Mouse (Mus musculus): ENCODE results near the gene Aldh16a1.
"Not testable (repeated sequence)": the region's sequence is repeated elsewhere in the genome, so short reads cannot be mapped to it uniquely, and the experiment has no call there.

Aldh16a1 gene

DNA sequence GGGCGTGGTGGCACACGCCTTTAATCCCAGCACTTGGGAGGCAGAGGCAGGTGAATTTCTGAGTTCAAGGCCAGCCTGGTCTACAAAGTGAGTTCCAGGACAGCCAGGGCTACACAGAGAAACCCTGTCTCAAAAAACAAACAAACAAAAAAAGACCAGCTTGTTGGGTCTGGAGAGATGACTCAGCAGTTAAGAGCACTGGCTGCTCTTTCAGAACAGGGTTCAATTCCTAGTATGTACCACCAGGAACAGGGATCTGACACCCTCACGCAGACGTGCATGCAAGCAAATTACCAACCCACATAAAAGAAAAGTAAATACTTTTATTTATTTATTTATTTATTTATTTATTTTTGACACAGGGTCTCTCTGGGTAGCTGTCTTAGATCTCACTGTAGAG lies 44.3 kb downstream of the Aldh16a1 start:
- not testable (repeated sequence) for DNase-seq

DNA sequence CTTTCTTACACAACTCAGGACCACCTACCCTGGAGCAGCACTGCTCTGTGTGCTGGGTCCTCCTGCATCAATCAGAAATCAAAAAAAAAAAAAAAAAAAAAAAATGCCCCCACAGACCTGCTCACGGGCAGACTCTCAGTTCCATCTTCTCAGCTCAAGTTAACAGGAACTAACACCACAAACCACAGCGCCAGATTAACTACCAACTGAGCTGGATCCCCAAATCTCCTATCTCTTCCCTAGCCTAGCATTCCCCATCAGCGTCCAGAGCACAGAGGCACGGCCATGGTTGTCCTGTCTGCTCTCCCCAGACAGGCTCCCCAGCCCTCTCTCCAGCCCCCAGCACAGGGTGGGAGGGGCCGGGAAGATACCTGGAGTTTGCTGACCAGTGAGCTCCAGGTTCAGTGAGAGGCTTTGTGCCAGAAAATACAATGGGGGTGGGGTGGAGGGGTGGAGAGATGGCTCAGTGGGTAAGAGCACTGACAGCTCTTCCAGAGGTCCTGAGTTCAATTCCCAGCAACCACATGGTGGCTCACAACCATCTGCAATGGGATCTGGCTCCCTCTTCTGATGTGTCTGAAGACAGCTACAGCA lies 47.2 kb downstream of the Aldh16a1 start:
- no peak for DNase-seq

DNA sequence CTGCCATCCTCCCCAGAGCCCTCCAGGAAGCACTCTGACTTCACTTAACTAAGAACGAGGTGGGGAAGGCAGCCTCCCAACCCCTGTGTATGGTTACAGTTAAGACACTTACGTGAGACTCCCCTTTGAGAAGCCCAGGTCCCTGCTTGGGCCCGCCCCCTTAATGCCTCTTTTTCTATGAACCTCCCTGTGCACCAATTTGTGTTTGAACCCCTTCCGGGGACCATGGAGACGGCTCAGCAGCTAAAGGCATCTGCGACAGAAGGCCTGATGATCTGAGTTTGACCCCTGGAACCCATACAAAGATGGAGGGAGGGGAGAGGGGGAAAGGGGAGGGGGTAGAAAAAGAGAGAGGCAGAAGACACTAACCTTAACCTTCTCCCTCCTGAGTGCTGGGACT lies 47.9 kb downstream of the Aldh16a1 start:
- no peak for DNase-seq

DNA sequence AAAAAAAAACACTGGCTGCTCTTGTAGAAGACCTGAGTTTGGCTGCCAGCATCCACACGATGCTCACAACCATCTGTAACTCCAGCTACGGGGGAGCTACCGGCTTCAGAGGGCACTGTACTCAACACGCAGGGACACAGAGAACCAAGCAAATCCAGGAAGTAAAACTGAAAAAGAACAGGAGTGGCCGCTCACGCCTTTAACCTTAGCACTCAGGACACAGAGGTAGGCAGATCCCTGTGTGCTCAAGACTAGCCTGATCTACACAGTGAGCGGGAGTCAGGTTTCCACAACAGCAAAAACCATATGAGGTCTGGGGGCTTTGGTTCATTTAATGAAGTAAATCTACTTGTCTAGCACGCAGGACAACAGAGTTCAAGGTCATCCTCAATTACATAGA lies 48.9 kb downstream of the Aldh16a1 start:
- no peak for DNase-seq

DNA sequence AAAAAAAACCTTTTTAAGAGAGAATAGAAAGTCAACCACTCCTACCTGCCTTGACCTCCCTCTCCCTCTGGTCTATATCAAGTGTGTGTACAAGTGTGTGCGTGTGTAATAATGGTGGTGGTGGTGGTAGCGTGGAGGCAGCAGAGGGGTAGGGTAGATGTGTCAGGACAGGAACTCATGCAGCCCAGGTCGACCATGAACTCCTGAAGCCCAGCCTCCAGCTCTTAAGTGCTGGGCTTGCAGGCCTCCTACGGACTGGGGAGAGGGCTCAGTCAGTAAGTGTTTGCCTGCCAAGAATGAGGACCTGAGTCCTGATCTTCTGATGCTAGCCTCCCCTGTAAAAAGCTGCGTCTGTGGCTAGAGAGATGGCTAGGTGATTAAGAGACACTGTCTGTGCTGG lies 49.4 kb downstream of the Aldh16a1 start:
- no peak for DNase-seq

DNA sequence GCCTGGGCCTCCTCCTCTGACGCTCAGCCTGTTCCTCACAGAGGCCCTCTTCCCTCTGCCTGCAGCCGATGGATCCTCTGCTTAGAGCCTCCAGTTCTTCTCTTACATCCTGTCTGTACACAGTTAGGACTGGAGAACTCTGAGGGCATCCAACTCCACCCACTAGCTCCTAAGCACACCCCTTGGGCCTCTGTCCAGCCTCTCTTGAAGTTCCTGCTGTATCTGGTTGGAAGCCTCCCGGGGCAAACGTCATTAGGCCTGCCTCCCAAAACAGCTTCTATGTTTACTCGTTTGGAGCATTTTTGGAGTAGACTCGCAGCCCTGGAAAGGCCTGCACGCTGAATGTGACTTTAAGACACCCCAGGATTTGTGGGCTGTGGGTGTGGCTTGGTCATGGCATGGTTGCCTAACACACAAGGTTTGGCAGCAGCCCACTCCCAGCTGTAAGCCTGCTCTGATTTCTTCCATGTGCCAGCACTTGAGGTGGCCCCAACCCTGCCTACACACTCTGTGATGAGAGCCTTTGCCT lies 50.7 kb downstream of the Aldh16a1 start, which contains the start of gene Fcgrt:
Gene Fcgrt, minus strand, starts transcription at position 200 of the 529 bp plus-strand sequence.
- DNase-seq: peak; percentile 92

DNA sequence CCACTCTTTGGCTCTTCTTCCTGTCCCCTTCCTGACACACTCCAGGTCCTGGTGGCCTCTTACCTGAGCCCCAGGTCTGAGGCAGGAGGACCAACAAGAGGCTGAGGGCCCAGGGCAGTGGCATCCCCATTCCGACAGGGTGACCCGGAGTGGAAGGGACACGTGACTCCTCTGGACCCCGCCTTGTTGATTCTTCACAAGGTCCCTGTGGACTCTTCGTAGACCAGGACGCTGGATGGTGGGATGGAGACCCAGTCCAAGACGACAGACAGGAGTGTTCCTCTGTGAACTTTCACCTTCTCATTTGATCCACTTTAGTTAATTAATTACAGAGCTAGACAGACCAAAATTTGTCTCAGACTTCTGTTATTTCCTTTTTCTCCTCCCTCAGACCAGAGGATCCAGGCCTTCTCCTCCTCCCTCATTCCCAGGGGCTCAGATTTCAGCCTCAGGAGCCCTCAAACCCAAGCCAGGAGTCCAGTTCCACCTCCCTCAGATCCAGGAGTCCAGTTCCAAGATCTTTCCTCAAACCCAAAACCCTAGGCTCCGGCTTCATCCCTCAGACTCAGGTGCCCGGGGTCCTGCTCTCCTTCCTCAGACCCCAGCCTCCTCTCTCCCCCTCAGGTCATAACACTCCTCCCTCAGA lies 51.3 kb downstream of the Aldh16a1 start:
- peak; percentile 56 for DNase-seq

DNA sequence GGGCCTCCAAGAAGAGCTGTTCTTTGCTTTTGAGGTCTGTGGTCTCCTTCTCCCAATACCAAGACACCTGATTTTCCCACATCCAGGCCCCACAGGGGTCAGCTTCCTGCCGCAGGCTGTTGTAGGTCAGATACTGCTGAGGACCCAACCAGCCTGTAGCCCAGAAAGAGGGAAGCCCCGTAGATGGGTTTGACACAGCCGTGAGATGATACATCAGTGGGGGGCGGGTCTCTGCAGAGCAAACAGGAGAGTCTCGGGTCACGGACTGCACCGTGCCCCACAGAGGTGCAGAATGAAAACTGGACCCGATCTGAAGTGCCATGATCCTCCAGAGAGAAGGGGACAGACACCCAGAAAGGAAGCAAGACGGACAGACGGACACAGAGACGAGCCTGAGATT lies 51.9 kb downstream of the Aldh16a1 start:
- DNase-seq: no peak

DNA sequence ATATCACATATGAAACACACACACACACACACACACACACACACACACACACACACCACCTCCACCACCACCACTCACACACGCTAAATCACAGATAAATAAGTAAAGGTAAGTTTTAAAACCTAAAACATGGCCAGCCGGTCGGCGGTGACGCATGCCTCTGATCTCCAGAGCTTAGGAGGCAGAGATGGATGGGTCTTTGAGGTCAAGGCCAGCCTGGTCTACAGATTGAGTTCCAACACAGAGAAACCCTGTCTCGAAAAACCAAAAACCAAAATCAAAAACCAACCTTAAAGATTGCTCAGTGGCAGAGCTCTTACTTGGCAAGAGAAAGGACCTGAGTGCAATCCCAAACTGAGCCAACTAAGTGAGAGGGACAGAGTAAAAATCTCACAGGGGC lies 54.3 kb downstream of the Aldh16a1 start:
- DNase-seq: no peak

DNA sequence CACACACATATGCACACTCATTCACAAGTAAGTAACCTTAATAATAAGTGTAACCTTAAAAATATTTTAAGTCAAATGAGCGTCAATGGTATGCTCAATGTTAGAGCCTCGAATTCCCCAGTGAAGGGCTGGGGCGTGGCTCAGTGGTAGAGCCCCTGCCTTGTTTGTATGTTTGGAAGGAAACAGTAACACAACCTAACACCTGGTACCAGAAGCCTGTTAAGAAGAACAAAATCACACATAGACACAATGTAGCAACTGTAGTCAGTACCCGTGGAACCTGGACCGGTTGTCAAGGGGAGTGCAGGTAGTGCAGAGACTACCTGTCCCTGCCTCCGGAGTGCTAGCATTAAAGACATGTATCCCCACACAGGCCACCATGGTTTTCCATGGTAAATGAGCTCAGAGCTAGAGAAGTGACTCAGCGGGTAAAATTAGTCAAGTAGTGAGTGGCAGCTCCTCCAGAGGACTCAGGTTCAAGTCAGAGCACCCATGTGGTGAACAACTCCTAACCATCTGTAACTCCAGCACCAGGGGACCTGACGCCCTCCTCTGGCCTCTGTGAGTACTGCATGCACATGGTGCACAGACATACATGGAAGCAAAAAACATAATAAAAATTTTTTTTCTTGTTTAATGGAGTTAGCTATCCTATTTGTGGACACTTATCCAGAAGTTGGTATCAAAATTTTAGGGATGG lies 55.7 kb downstream of the Aldh16a1 start:
- no peak for DNase-seq

DNA sequence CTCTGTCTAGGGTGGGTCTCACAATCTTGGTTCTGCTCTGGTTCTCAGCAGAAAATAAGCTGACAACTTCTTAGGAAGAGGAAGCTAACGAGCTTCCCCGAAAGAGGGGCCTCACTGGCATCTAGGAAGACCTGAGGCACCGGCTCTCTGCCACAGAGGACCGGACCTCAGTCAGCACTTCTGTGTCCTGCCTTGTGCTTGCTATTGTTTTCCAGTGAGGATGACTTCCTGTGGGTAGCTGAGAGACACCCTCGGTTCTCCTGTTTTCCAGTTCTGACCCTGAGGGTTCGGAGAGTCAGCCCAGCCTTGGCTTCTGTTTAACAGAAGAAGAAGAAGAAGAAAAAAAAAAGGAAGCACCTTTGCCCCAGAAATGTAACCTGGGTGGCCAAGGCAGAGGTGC lies 56.9 kb downstream of the Aldh16a1 start:
- DNase-seq: peak; percentile 22

DNA sequence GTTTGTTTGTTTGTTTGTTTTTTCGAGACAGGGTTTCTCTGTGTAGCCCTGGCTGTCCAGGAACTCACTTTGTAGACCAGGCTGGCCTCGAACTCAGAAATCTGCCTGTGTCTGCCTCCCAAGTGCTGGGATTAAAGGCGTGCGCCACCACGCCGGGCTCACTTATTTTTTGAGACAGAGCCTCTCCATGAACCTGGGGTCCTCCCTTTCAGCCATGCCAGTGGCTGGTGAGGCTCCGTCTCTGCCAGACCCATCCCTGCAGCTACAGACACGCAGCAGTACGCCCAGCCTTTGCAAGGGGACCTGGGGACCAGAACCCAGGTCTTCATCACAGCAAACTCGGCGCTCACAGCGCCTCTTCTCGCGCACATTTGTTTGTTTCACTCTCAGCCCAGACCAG lies 58.4 kb downstream of the Aldh16a1 start:
- DNase-seq: not testable (repeated sequence)

DNA sequence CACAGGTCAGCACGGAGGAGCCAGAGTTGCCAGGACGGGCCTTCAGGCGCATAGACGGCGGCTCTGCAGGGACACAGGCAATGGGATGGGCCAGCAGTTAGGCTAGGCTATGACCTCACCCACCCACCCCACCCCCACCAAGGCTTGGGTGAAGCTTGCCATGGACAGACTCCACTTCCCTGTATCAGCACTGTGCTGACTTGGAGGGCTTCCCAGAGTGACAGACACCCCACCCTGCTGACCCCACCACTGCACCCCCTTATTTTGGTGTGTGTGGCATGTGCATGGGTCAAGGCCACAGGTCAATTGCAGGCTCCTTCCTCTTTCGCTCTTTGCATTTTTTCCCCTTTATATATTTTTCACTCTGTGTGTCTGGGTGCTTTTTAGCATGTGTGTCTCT lies 59.0 kb downstream of the Aldh16a1 start:
- no peak for DNase-seq

DNA sequence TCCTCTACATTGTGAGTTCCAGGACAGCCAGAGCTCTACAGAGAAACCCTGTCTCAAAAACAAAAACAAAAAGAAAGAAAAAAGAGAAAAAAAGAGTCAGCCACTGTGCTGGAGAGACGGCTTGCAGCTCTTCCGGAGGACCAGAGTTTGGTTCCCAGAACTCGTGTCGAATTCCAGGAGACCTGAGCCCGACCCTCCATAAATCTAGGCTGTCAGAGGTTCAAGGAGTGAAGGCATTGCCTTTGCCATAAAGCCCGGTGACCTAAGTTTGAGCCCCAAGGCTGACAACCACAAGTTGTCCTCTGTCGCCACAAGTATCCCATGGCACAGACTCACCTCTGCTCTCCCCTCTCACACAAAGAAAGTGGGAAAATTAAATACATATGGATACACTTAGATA lies 60.3 kb downstream of the Aldh16a1 start:
- DNase-seq: no peak

DNA sequence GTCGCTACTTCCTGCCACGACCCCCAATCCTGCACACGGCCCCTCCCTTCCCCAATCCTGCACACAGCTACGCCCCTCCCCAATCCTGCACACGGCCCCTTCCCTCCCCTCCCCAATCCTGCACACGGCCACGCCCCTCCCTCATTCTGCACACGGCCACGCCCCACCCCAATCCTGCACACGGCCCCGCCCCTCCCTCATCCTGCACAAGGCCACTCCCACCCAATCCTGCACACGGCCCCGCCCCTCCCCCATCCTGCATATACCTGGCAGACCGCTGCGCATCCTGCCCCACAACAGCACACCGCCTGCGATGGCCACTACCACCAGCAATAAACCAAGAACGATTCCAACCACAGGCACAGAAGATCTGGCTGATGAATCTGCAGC lies 60.9 kb downstream of the Aldh16a1 start:
- no peak for DNase-seq

DNA sequence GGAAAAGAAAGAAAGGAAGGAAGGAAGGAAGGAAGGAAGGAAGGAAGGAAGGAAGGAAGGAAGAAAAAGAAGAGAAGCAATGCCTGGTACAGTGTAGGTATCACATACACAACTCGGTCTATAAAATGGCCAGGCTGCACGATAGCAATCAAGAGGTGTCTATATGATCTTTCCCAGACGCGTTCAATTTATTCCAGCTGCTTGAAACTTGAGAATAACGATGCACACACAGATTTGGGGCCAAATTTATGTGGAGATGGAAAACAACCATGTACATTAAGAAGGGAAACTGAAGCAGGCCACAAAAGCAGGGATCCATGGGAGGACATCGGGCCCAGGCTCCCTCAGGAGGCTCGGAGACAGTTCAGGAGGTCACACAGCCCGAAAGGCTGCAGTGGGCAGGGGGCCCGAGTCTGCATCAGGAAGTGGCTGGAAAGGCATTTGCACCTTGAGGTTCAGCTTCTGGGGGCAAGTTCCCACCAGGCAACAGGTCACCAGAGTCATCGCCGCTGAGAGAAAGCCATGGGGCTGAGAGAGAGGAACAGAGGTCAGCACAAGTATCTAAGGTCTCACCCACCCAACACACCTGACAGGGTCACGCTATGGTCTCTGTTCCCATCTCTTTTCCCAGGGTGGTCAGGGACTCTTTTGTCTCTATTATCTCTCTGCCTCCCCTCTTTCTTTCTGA lies 61.4 kb downstream of the Aldh16a1 start:
- no peak for DNase-seq

DNA sequence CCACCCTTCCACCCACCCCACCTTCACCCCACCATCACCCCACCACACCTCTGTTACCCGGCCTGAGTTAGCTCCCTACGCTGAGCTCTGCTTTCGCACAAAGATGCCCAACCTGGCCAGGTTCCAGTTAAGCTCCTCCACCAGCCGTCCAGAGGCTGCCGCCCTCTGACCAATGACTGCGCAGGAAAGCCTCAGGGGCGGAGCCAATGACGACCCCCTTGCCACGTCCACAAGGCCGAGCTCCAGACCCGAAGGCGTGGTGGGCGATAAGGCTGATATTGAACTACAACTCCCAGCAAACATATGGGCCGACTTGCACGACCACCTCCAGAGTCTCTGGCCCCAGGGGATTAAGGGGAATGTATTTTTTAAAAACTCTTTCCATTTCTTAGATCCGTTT lies 62.3 kb downstream of the Aldh16a1 start, which contains the start of gene Rcn3:
Gene Rcn3, minus strand, starts transcription at position 174 of the 400 bp plus-strand sequence.
- DNase-seq: peak; percentile 61

DNA sequence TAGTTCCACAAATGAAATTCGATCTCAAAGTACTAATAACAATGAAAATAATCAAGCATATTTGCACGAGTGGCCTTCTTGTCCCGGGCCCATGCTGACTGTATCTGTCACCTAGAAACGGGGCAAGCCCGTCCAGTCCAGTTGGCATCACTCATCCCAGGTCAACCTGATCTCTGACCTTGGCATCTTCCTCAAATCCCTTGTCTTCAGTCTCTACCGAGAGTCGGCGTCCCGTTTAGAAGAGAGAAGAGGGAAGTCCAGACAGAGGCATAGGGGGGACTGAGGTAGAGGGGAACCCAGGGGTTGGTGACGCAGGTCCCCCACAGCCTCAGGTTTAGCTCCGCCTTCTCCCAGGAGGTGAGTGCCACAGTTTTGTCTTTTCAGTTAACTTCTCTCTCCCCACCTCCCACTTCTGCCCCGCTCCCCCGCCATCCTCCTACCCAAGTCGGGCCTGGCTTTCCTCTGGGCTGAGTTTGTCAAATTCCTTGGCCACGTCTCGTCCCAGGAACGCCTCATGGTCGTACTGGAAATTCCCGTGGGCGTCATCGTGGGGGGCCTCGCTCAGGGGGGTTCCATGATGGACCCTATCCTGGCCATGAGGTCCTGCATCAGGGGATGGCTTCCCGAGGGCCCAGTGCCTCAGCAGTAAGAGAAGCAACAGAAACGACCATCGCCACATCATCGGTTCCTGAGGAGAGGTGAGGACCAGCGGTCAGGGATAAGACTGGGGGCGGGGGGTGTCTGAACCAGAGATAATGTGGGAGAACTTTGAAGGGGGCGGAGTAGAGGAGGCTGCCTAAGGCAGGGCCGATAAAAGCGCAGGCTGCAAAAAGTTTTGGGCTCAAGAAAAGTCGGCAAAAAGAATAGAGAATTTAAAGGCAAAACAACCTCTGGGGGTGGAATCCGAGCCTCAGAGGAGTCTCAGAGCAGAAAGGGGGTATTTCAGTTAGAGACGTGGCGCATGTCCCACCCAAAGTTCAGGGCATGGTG lies 63.1 kb downstream of the Aldh16a1 start:
- DNase-seq: no peak
